Mouse (Mus musculus) heart, adult 2 months (tissue): ENCODE results near the gene Heatr9.

Experiments
- CTCF ChIP-seq: fragments of 200-600 bp; IDR thresholded peaks from 2 replicates; pipeline ENCODE4 v1.8.1; 2022; ENCODE audit warnings: antibody characterized with exemption, mild to moderate bottlenecking, moderate library complexity
- EP300 ChIP-seq: fragments of 200-500 bp; IDR thresholded peaks from 2 replicates; pipeline ENCODE4 v1.6.1; 2011; ENCODE audit warnings: low read depth, low read length, control low read depth; ENCODE audit not compliant: insufficient read depth
- POLR2A ChIP-seq: fragments of 200-500 bp; IDR thresholded peaks from 2 replicates; pipeline ENCODE4 v1.6.1; 2011; ENCODE audit warnings: mild to moderate bottlenecking, low read depth, low read length, control low read depth; ENCODE audit not compliant: insufficient read depth

DNA sequence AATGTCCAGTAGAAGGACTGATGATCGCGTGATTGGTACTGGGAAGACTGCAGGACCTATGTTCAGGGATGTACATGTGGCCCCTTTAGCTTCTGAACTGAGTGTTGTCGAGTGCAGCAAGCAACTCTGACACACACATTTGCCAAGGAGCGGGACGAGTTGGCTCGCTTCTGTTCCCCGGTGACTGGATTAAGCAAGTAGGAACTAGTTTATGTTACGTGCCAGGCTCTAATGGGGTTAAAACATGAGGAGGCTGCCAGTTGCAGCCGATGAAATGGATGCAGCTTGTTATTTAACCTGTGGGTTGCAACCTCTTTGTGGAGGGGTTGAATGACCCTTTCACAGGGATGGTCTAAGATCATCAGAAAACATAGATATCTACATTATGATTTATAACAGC lies 46.1 kb upstream of the Heatr9 start:
- TF ChIP-seq POLR2A (no peak), CTCF (no peak), EP300 (no peak)
